Mouse (Mus musculus) retina, embryonic 14.5 days (tissue): ENCODE results near the gene Zfp398.
"Not testable (repeated sequence)": the region's sequence is repeated elsewhere in the genome, so short reads cannot be mapped to it uniquely, and the experiment has no call there.

Source experiments
- DNase-seq: peaks from one replicate; pipeline ENCODE4 v3.0.0-alpha.2; 2015; ENCODE audit warnings: low spot score

Zfp398 gene

GRCm38 (mm10) chr6:47824241-47824640, 11.2 kb upstream of the Zfp398 start:
- no peak for DNase-seq

- no peak for DNase-seq
Measured at GRCm38 (mm10) chr6:47827462-47827861, 8.0 kb upstream of the Zfp398 start.

GRCm38 (mm10) chr6:47828950-47829349, 6.5 kb upstream of the Zfp398 start:
- peak; percentile 64 for DNase-seq

GRCm38 (mm10) chr6:47830104-47831078, 5.1 kb upstream of the Zfp398 start, which contains the start of gene Zfp786:
Zfp786 (minus strand) TSS chr6:47830867.
- peak; percentile 94 for DNase-seq

GRCm38 (mm10) chr6:47832220-47832619, 3.2 kb upstream of the Zfp398 start:
- no peak for DNase-seq

GRCm38 (mm10) chr6:47835984-47836521, 592 bp downstream of the Zfp398 start:
- peak; percentile 70 for DNase-seq

GRCm38 (mm10) chr6:47837630-47838029, 2.2 kb downstream of the Zfp398 start:
- DNase-seq = no peak

- DNase-seq = no peak
Measured at GRCm38 (mm10) chr6:47841077-47841476, 5.6 kb downstream of the Zfp398 start.

- DNase-seq = no peak
Measured at GRCm38 (mm10) chr6:47841831-47842230, 6.4 kb downstream of the Zfp398 start.

- DNase-seq = no peak
Measured at GRCm38 (mm10) chr6:47842337-47842736, 6.9 kb downstream of the Zfp398 start.

GRCm38 (mm10) chr6:47845779-47846178, 10.3 kb downstream of the Zfp398 start:
- no peak for DNase-seq

GRCm38 (mm10) chr6:47857241-47857640, 21.8 kb downstream of the Zfp398 start:
- no peak for DNase-seq

- DNase-seq = not testable (repeated sequence)
Measured at GRCm38 (mm10) chr6:47857729-47858128, 22.3 kb downstream of the Zfp398 start.

GRCm38 (mm10) chr6:47872266-47872665, 36.8 kb downstream of the Zfp398 start:
- DNase-seq = no peak

GRCm38 (mm10) chr6:47877058-47877457, 41.6 kb downstream of the Zfp398 start, which contains the start of gene Zfp282:
Zfp282 (plus strand) TSS chr6:47877204.
- DNase-seq = no peak

- DNase-seq = peak; percentile 92
Measured at GRCm38 (mm10) chr6:47877461-47878132, 42.1 kb downstream of the Zfp398 start.

- no peak for DNase-seq
Measured at GRCm38 (mm10) chr6:47878133-47878514, 42.7 kb downstream of the Zfp398 start.

- DNase-seq = no peak
Measured at GRCm38 (mm10) chr6:47878593-47878992, 43.1 kb downstream of the Zfp398 start.

GRCm38 (mm10) chr6:47879049-47879716, 43.7 kb downstream of the Zfp398 start:
- DNase-seq = no peak

- DNase-seq = no peak
Measured at GRCm38 (mm10) chr6:47880166-47880565, 44.7 kb downstream of the Zfp398 start.

- no peak for DNase-seq
Measured at GRCm38 (mm10) chr6:47888812-47889383, 53.4 kb downstream of the Zfp398 start.

- no peak for DNase-seq
Measured at GRCm38 (mm10) chr6:47899416-47899815, 64.0 kb downstream of the Zfp398 start.
